Mouse (Mus musculus) naive thymus-derived CD4-positive, alpha-beta T cell, adult 2 months (primary cell): ENCODE results near the gene Ankrd37.

ENCODE experiments used
- DNase-seq: peaks from one replicate; pipeline ENCODE4 v3.0.0-alpha.2; 2011; ENCODE audit warnings: low read depth

Ankrd37 gene

DNA sequence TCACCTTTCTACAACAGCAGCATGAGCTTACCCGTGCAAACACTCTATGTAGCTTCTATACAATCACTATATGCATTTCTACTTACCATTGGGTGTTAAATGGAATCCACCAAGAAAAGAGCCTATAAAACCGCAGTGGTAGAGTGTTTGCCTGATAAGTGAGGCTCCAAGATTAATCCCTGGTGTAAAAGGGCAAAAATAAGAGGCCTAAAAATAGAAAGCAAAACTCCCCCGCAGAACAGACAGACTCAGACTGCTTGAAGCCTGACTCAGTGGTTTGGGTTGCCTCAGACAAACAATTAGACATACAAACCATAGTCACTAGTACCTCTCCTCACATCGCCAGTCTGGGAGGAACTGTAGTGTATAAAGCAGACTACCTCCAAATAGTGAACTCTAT lies at the start of gene Ankrd37:
Gene Ankrd37 (minus strand): TSS at position 112 of the 400 bp plus-strand sequence.
- no peak for DNase-seq

DNA sequence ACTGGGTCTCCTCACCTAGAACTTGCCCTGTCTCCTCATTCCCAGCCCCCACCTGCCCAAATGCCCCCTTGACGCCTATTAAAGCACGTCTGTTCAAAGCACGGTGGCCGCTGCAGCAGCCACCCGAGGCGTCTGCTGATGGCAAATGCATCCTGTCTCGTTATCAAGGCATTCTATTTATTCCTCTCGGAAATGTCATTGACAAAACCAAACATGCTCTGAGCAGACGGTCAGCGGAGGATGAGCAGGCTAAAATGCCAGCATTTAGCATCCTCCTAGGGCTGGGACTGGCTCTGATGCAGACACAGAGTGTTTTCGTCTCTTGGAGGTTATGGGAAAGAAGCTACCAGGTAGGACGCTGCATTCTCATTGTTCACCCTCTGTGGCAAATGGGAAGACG lies 34.8 kb upstream of the Ankrd37 start:
- DNase-seq = no peak

GRCm38 (mm10) chr8:46039666-46040065 lies 34.2 kb upstream of the Ankrd37 start:
- DNase-seq = no peak

- DNase-seq = no peak
These were observed 30.7 kb upstream of the Ankrd37 start for GRCm38 (mm10) chr8:46036217-46036616.

- no peak for DNase-seq
These were observed 18.9 kb upstream of the Ankrd37 start for GRCm38 (mm10) chr8:46024392-46024791.

GRCm38 (mm10) chr8:46022758-46023157 lies 17.3 kb upstream of the Ankrd37 start:
- no peak for DNase-seq

DNA sequence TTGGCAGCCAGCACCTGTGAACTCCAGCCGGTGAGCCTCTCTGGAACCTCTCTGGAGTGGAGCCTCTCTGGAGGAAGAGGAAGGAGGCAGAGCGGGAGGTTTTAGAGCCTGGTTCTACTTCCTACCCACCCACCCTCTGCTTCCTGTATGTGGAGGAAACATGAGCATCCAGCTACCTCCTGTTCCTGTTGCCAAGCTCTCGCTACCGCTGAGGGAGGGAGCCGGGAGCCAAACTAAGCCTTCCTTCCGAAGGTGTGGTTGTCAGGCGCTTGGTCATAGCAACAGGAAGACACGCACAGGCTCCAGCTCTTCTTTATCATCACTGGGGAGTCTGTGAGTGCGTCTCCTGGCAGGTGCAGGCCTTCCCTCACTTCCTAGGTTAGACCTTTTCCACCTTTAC lies 16.7 kb upstream of the Ankrd37 start:
- DNase-seq = no peak

GRCm38 (mm10) chr8:46010746-46011680 lies 5.5 kb upstream of the Ankrd37 start:
- no peak for DNase-seq

- no peak for DNase-seq
These were observed 4.8 kb upstream of the Ankrd37 start for GRCm38 (mm10) chr8:46010306-46010705.

DNA sequence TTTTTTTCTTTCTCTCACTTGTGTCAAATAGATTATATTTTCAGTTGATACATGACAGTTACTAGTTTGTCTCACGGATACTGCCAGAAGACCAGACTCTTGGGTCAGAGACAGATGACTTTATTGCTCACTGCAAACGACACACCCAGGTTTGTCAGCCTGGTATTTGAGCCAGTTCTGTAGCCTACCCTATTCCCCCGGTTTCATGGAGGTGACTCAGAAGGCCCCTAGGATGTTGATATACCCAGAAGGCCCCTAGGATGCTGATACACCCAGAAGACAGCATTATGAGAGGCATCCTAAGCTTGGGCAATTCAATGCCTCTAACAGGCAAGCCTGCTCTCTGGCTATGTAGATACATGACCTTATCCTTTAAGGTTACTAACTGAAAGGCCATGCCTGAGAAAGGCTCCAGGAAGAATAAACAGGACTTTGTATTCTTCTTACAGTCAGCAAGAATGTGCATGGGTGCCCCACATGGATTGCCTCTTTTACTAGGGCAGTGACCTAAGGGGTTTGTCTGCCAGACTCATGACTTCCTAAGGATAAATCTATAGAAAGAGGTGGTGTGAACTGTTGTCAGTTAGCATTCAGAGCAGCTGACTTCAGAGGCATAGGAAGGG lies 1.7 kb upstream of the Ankrd37 start:
- DNase-seq = no peak

DNA sequence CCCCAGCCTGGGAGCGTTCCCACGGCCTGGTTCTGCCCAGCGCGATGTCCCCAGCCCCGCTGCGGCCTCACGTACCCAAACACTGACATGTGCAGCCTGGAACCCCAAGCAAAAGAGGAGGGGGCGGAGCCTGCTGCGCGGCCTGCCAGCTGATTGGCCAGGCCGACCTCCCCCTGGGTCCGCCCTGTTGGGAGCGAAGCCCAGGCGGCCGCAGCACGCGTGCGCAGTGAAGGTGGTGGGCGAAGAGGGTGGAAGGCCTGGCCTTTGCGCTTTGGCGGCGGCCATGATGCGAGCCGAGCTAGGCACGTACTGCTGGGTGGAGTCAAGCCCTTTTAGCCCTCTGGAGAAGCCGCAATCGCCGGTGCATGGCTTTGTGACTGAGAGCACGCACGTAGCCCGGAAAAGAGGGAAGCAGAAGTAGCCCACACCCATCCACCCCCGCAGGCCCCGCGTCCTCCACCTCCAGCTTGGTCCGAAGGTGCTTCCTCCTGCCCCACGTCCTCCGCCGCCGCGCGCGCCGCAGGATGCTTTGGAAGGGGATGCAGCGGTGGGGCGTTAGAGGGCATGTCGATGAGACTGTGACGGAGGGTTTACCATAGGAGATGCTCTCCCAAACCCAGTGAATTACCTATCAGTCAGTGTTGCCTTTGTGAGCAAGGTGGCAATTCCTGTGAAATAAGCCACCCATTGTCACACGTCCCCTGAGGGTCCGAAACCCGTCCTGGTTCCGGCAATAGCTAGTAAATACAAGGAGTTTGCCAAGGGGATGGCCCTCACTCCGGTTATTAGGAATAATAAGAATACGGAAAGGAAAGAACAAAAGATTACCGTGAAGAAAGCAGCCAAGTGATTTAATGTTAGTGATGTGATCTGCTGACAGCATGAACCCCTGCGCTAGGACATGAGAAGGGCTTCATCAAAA lies 5.5 kb downstream of the Ankrd37 start:
- peak; percentile 97 for DNase-seq

GRCm38 (mm10) chr8:45999138-45999783 lies 6.2 kb downstream of the Ankrd37 start, which contains the start of gene Lrp2bp:
Gene Lrp2bp (plus strand): TSS chr8:45999303.
- DNase-seq = no peak

DNA sequence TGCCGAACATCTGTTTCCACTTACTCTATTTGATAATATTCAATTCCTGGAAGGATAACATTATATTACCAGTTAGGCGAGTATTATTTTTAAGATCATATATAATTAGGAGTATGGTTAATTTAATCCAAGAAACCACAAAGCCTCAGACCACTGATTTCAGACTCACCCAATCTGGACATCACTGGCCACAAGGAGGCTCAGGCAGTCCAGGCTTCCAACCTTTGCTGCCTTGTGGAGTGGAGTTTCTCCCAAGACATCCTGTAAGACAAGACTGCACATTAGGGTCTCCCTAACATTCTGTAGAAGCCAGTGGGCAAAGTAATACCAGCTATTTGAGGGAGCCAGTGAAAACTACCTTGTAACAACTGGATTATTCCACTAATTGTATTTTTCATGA lies 7.3 kb downstream of the Ankrd37 start:
- no peak for DNase-seq

- DNase-seq = no peak
These were observed 9.9 kb downstream of the Ankrd37 start for GRCm38 (mm10) chr8:45995576-45995975.

DNA sequence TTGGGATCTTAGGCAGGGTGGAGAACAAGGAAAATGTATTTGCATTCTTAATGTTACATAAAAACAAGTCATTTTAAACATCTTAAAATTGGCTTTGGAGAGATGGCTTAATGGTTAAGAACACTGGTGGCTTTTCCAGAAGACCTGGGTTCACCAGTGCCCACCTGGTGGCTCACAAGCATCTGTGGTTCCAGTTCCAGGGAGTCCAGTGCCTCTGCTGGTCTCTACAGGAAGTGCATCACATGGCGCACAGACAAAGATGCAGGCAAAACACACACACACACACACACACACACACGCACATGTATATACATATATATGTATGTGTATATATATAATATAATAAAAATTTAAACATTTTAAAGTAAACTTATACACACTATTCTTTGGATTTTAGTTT lies 11.4 kb downstream of the Ankrd37 start:
- DNase-seq = peak; percentile 52

- no peak for DNase-seq
These were observed 14.7 kb downstream of the Ankrd37 start for GRCm38 (mm10) chr8:45990631-45991310.

DNA sequence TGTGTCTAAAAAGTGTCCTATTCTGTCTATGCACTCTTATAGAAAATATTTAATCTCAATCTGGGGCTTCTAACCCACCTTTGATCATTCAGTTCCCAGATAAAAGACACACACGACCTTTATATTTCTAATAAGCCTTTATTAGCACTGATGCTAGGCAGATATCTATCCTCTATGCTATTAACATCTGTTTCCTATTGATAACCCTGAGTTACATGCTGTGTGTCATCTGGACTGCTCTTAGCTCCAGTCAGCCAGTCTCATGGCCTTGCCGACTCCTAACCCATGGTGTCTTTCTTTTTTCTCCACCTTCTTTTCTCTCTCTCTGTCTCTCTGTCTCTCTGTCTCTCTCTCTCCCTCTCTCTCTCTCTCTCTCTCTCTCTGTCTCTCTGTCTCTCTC lies 17.3 kb downstream of the Ankrd37 start:
- no peak for DNase-seq

DNA sequence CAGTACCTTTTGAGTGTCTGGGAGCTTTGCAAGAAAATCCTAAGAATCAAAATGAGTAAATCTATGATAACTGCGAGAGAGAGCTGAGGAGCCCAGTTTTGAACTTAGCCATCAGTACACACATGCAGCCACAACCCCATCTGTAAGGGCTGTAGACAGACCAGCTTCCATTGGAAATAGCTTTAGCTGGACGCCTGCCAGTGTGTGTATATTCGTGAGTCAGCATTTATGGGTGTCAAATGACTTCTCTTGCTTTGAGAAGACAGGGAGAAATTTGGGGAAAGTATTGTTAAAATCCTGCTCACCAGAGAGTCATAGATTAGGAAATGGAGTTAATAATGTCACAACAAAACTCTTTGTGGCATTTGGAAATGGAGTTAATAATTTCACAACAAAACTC lies 18.8 kb downstream of the Ankrd37 start:
- DNase-seq = no peak

DNA sequence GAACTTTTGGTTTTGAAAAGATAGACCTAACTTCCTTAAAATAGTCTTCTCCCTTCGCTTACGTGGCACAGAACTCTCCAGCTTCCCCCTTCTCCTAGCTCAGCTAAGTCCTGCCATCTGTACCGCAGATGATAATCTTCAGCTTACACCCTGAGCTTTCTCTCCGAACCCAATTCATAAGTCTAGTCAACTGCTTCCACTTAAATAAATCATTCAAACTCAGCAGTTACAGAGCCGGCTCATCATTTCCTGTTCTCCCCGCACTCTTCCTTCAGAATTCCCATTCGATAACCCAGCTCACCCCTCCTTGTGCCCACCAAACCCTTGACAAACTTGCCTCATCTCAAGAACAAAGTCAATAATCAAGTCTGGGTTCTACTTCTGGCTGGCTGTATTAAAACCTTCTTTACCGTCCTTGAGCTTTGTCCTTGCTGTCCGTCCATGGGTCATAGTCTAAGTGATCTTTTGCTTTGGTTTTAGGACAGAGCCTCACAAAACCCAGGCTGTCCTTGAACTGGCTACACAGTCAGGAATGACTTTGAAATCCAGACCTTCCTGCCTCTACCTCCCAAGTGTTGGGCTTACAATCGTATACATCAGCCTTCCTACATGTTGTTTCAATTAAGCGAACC lies 29.6 kb downstream of the Ankrd37 start:
- DNase-seq = peak; percentile 16

- peak; percentile 98 for DNase-seq
These were observed 30.2 kb downstream of the Ankrd37 start, which contains the start of the genes 1700029J07Rik and Ufsp2 for GRCm38 (mm10) chr8:45975126-45975836. Gene 1700029J07Rik (minus strand): TSS chr8:45975252. Gene Ufsp2 (plus strand): TSS chr8:45975528.
